Mouse (Mus musculus): ENCODE data around the gene Ccdc152. TPM values are rescaled to one million over a fixed set of nuclear protein-coding genes. Genes with fewer than 3 reads are reported as not detected.

The Ccdc152 gene
- total RNA-seq (2021), result under 1 TPM; 0.20 to 0.45 TPM

DNA sequence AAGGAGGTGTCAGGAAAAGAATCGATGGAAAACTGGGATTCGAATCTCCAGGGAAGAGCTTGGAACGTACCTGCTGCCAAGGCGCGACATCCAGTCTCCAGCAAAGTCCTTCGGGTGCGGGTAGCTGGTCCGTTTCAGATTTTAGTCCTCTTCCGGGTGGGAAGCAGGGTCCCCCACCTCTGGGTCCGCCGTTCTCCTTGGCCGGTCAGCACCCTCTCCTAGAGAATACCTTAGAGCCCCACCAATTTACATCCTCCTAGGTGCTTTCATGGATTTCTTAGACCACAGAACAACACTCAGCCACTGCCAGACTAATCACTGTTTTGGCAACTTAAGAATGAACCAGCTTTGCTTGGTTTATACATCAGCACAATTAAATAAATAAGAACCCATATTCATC is at the start of gene Ccdc152:
Gene Ccdc152 (minus strand): TSS at position 101 of the 400 bp plus-strand sequence.
- no peak for DNase-seq
- intact Hi-C loops (cut with DNase I), result no loop called here

DNA sequence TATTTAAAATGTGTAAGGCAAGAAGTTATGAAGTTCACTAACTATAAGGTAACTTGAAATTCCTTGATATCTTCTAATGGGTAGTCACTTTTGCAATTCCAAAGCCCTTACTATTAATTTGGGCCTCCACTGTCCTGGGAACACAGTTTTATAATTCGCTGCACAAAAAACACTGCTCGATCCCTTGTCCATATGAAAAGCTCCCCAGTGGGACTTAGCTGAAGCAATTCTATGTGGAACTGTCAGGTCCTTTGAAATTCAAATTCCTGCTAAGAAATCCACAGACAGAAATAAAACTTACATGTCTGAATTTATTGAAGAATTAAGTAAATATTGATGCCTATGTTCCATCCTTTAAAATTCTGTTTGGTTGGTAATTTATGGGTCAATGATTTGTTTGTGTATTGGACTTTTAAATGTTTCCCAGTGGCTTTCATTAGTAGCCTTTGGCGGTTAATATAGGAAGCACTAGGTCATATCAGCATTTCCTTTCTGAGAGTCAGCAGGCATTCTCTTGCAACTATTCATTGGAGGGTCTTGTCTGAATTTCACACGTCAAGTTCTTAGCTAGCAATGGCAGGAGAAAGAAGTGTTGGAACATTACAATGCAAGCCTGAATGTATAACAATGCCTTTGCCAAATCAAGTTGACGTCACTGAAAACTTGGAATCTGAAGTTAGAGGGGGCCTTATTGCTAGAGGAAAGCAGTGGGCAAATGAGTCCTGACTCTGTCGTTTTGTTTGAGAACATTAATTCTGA is 46.2 kb upstream of the Ccdc152 start:
- intact Hi-C loops (cut with DNase I), result no loop called here
- DNase-seq, result no peak

GRCm38 (mm10) chr15:3346682-3347081 is 43.4 kb upstream of the Ccdc152 start:
- no peak for DNase-seq
- intact Hi-C loops (cut with DNase I), result no loop called here

DNA sequence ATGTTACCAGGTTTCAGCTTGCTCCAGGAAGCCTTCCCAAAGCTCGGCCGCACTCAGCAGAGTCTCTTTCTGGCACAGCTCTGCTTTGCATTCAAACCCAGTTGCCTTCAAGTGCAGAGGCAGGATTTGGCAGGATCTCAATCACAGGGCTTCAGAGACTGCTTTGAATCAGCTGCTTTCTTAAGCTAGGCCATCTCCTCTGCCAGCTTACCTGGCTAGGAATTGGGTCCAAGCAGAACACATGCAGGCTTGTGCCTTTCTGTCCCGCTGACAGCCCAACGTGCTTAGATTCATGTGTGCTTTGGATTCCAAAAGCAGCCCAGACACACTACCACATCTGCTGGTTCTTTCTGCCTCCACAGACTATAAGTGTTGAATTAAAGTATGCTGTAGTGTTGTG is 41.2 kb upstream of the Ccdc152 start:
- intact Hi-C loops (cut with DNase I), result no loop called here
- peak in 1 of 2 experiments; percentile 37 for DNase-seq

- intact Hi-C loops (cut with DNase I), result no loop called here
Observed at GRCm38 (mm10) chr15:3341806-3342582, 38.7 kb upstream of the Ccdc152 start.

GRCm38 (mm10) chr15:3339847-3340246 is 36.5 kb upstream of the Ccdc152 start:
- intact Hi-C loops (cut with DNase I), result no loop called here
- no peak for DNase-seq

More at GRCm38 (mm10) chr15:3341806-3342582, 38.7 kb upstream of the Ccdc152 start:
- peak; percentile 44 to 52 for DNase-seq

GRCm38 (mm10) chr15:3332517-3332916 is 29.2 kb upstream of the Ccdc152 start:
- peak; percentile 59 to 70 for DNase-seq

DNA sequence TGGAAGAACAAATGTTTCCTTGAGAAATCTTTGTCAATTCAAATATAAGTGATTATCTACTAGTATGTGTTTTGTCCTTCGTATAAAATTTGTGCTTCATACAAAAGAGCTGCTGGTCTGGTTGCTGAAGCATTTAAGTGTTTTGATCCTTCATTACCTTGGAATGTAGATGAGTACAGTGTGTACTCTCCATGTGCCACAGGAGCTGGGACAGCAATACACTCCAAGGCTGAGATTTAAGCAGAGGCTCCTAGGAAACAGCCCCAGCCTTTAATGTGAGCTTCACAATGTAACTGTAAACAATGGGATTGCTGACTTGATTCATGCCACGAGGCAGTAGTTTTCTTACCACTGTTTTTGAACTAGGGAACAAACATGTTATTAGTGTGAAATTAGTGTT is 28.5 kb upstream of the Ccdc152 start:
- DNase-seq, result no peak
- intact Hi-C loops (cut with DNase I), result no loop called here

More at GRCm38 (mm10) chr15:3332517-3332916, 29.2 kb upstream of the Ccdc152 start:
- intact Hi-C loops (cut with DNase I), result no loop called here

- intact Hi-C loops (cut with DNase I), result no loop called here
- no peak for DNase-seq
Observed at GRCm38 (mm10) chr15:3330291-3330690, 27.0 kb upstream of the Ccdc152 start.

DNA sequence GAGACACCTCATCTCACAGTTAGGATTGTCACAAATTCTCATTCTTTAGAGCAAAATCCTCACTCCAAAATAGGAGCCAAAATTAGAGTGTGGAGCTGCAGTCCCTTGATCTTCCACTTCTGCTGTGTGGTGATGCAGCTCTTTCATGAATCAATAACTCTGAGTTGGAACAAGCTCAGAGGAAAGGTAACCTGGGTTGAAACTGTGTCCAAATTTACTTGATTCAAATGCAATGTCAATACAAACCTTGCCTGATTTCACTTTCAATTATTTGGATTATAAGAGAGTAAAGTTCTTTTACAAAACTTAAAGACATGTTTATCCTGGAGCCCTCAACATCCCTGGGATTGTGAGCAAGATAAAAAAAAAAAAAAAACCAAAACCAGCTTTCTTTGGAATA is 19.7 kb upstream of the Ccdc152 start:
- no peak for DNase-seq
- intact Hi-C loops (cut with DNase I), result no loop called here

- DNase-seq, result no peak
- intact Hi-C loops (cut with DNase I), result no loop called here
Observed at GRCm38 (mm10) chr15:3319929-3320328, 16.6 kb upstream of the Ccdc152 start.

DNA sequence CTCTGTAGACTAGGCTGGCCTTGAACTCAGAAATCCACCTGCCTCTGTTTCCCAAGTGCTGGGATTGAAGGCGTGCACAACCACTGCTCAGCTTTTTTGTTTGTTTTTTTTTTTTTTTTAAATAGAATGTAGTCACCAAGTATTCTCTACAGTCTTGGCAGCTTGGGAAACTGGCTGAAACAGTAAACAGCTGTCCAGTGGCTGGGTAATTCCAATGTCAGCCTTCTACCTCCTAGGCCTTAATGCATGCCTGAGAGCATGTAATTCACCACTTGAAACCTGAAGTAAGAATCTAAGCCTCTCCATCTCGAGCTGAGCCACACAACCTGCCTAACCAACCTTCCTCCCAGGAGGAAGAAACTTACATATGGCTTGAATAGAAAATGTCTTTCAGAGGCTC is 13.3 kb upstream of the Ccdc152 start:
- intact Hi-C loops (cut with DNase I), result no loop called here
- DNase-seq, result no peak

DNA sequence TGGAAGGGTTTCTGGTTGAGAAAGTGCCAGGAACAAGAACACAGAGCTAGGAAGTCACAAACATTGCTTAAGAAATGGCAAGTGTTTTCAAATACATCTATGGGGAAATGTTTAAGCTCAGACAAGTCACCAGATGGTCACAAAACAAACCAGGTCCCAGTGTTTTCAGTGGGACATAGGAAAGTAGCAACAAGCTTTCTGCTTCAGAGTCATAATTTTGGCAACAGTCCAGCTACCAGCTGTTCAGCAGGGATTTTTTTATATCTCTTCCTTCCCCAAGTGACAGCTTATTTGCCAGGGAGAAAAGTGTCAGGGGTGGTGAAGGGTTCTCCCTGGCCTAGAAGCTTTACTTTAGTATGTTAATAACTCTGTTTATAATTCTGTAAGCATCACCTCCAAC is 9.6 kb upstream of the Ccdc152 start:
- DNase-seq, result peak; percentile 52 to 66
- intact Hi-C loops (cut with DNase I), result no loop called here

DNA sequence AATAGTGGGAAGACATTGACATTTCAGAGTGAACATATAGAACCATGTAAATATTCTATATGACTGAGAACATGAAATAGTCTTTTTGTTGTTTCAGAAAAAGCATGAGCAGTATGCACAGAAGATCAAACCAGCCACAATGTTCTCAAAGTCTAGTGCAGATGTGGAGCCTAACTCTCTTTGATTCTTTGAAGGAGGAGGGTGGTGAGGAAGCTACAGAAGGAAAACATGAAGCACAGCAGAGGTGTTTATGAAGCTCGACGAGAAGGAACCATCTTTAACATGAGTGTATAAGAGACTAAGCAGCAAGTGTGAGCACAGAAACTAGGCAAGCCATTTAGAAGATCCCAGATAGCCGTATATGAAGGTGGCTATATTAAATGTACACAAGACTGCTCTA is 6.5 kb upstream of the Ccdc152 start:
- intact Hi-C loops (cut with DNase I), result no loop called here
- DNase-seq, result no peak

GRCm38 (mm10) chr15:3300361-3301100 is 2.8 kb downstream of the Ccdc152 start:
- no peak for DNase-seq
- intact Hi-C loops (cut with DNase I), result no loop called here

GRCm38 (mm10) chr15:3297615-3298014 is 5.7 kb downstream of the Ccdc152 start:
- no peak for DNase-seq
- intact Hi-C loops (cut with DNase I), result loop anchor here (5.0 to 10.0 kb wide), 5 partner anchors 285 to 745 kb away; partner anchors contain the start of gene Ghr

DNA sequence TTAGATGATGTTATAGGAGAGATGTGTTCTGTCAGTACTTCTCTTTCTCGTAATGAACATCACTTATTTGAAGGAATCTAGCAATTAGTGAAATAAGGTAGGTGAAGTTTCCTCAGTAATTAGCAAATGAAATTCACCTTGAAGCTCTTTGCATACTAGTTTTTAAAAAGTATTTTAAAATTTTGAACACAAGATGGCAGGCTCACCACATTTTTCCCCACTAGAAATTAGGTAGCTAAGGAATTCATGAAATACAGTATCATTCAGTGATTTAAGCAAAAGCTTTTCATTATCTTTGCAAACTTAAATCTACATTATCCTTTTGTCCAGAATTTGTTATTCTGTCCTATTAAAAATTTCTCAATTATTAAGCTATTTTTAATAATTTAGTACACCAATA is 7.3 kb downstream of the Ccdc152 start:
- intact Hi-C loops (cut with DNase I), result loop anchor here (5.0 to 10.0 kb wide), 5 partner anchors 286 to 746 kb away; partner anchors contain the start of gene Ghr
- DNase-seq, result peak in 1 of 2 experiments; percentile 32

DNA sequence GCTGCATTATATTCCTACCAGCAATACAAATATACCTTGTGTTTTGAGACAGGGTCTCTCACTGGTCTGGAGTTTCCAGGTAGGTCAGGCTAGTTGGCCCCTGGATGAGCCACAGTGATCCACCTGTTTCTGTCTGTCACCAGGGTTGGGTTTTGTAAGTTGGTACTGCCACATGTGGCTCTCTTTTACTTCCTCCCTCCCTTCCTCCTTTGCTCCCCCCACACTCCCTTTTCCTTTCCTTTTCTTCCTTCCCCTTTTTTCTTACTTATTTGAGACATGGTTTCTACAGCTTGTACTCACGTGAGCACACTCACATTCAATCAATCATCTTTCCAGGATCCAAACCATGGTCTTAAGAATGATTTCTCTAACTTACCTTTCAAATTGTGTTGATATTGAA is 9.8 kb downstream of the Ccdc152 start:
- intact Hi-C loops (cut with DNase I), result loop anchor here (10.0 kb wide), 1 partner anchor 641 kb away; no protein-coding TSS in a partner anchor

GRCm38 (mm10) chr15:3290435-3290834 is 12.9 kb downstream of the Ccdc152 start:
- intact Hi-C loops (cut with DNase I), result loop anchor here (10.0 kb wide), 1 partner anchor 644 kb away; no protein-coding TSS in a partner anchor
- DNase-seq, result no peak

More for the DNA sequence above, 9.8 kb downstream of the Ccdc152 start:
- DNase-seq, result no peak

DNA sequence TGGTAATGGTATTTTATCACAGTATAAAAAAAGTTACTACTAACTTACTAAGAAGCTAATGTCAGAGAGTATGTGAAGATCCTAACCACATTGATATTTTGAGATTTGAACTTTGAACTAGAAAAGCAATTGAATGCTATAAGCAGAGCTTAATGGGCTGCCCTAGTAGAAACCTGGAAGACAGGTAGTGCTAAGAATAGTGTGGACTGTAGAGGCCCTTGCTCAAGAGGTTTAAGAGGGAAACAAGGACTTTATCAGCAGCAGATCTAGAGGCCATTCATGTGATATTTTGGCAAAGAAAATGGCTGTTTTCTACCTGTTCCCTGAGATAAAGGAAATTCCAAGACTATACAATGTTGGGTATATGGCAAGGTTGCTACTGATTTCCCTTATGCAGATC is 17.3 kb downstream of the Ccdc152 start:
- DNase-seq, result no peak
- intact Hi-C loops (cut with DNase I), result no loop called here

GRCm38 (mm10) chr15:3281737-3282136 is 21.6 kb downstream of the Ccdc152 start:
- intact Hi-C loops (cut with DNase I), result no loop called here
- no peak for DNase-seq

Data from heart, postnatal 10 days (tissue).